Mouse (Mus musculus) adrenal gland, adult (tissue): ENCODE measurements at regions not wholly inside any gene's neighbourhood (a gene's known extent, or its start where the extent isn't known, plus 50 kb on each side); places are given as distances from the start of the nearest gene placed in this dataset.

Experiments
- DNase-seq, 2 experiments: peaks; one replicate each; pipeline ENCODE4 v3.0.0; 2022 to 2023; ENCODE audit warnings: low spot score in 1 of 2; ENCODE audit not compliant: inconsistent age in 2 of 2

DNA sequence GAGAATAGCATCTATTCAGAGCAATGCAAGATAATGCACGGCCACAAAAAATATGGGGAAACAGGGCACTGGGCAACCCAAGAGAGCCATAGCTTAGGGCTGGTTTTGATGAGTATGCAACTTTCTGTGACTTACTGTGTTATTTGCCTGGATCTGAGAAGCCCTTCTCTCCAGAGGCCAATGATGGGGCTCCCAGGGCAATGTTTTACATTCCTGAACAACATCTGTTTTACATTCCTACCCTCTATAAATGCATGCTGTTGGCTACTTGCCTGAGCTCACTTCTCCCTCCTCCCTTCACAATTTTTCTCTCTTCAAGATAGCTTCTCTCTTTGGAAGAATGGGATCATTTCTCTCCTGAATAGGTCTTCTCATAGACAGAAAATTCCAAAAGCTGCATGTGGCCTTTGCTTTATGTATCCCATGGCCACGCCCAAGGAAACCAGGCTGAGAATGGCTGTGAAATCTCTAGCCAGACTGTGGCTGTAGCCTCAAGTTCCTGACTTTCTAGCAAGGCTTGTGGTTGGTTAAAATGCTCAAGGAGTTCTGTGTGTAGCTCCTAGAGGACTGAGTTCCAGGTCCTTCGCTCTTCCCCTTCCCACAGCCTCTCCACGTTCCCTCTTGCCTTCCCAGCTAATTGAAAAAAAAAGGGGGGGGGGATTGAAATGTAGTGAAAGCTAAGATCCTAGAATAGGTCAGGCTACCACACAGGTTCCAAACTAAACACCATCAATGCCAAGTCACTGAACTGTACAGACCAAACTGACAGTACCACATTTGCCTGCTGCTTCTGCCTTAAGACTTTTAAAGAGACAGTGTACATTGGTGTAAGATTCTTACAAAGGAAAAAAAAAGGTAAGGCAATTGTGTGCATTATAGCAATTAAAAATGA is 312.7 kb upstream of the Auts2 start:
- no peak for DNase-seq

DNA sequence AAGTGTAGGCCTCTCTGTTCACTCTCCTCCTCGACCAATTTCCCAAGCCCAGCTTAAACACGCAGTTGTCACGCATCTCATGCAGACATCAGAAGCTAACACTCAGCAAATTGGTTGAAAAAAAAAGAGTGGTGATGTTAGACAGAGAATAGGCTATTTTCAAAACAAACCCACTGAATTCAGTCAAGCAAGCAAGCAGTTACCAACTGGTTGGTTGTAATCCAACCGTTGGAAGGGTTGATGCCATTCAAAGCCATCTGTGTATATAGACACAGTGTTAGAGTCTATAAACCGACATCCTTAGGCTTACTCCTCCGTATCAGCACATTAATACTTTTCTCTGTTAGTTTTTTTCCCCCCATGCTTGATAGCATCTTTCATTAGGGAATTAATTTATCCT is 307.6 kb upstream of the Auts2 start:
- no peak for DNase-seq

DNA sequence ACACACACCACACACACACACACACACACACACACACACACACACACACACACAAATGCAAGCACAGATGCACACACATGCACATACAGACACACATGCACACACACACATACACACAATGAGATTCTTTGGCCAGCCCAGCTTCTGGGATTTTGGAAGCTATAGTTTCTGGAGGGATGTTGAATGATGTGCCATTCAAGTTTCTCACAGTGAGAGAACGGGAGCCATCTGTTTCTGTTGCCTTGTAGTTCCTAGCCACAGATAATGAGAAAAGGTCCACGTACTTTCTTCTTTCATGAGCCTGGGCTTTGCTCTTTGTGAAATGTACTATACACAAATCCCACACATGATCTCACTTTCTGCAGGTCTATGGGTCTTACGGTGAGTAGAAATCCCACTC is 304.9 kb upstream of the Auts2 start:
- DNase-seq: no peak

DNA sequence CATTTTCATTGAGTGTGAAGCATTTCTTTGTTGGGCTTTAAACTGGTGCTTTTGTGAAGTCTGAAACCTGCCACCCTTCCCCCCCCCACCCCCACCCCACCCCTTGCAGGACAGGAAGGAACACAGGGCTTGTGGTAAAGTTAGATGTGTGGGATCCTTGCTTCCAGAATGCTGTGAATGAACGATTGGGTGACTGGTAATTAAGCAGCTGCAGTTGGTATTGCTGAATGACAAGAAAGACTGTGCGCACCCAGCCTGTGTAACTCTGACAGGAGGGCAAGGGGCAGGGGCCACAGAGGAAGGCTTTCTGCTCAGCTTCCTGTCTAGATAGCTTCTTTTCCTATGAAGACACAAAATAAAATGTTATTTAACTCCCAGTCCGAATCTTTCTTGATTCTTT is 300.1 kb upstream of the Auts2 start:
- no peak for DNase-seq

DNA sequence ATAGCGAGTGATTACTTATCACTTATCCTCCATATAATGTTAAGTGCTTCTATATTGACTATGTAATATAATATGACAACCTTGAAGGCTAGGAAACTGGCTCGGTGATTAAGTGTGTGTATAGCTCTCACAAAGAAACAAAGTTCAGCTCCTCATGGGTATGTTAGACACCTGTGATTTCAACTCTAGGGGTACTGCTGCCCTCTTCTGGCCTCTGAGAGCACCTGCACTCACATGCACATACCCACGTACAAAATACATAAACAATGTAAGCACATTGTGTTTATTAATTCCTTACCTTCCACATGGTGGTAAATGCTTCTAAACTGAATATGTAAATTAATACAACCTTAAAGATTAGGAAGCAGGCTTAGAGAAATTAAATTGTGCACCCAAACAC is 298.6 kb upstream of the Auts2 start:
- no peak for DNase-seq

DNA sequence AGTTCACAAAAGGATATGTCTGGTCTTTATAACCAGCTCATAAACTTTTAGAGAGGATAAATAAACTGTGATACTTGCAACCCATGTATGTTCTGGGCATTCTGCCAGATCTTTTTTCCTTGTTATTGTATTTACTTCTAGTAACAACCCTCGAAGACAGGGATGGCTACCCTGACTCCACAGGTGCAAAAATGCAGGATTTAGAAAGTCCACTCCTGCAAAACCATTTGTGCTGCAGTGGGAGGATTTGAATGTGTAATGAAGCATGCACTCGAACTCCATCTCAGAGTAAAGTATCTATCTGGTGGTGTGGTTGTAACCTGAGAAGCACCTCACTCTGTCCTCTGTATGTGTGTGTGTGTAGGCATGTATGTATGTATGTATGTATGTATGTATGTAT is 294.3 kb upstream of the Auts2 start:
- DNase-seq: no peak

DNA sequence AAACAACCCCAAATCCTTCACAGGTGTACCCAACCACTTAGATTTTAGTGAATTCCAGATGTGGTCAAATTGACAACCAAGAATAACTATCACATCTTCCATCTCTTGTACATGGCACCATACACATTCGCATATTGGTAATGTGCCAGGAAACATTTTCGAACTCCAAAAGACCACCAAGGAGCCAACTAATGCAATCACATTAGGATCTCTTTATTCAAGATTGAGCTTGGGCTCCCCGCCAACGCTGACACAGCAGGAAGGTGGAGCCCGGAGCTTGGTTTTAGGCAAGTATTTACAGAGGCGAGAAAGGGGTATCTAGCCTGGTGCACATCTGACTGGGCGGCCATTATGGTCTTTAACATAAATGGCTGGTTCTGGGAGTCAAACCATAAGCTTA is 285.8 kb upstream of the Auts2 start:
- DNase-seq: no peak

DNA sequence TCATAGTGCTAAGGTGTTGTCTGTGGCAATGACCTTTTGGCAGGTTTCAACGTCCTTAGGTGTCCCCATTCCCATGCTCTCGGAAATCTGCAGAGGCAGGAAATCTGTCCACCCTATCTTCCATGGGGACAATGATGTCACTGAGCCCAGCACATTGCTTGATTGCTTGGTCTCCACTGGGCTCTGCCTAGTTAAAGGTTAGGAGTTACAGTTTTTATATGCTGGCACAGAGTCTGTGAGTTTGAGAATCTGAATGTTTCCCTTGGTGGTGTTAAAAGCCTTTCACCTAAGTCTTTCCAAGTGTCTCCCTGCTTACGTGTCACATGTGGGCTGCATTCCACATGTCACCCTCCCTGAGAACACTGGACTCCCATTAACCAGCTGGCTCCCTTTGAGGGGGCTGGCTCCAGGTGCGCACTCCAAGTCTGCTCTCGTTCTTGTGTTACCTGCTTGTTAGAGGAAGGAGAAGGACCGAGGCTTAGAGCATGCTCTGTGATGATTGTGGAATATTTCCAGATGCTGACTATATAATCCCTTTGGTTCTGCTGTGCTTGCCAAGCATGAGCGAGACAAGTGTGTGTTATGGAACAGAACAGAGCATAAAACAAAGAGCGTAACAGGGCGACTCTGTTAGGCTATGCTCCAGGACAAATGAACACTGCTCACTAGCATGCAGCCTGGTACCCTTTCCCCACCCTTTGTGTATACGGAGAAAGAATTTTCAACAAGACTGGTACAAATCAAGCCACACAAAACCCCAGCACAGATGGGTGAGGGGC is 284.6 kb upstream of the Auts2 start:
- no peak for DNase-seq

DNA sequence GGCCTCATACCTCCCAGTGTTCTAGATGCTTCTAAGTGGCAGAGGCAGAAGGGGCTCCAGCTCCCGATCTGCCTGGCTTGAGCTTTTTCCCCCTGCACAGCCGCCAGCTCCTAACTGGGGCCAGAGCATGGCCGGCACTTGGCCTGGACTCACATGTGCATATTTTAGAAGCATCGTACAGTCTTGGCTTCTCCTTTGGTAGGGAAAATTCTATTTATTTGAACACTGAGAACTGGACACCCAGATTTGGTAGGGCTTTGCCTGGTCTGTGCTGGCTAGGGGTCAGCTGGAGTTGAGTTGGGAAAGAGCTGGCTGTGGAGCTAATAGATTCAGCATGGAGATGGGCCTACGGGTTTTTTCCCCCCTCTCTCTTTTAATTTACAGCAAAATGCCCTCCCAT is 282.9 kb upstream of the Auts2 start:
- no peak for DNase-seq

DNA sequence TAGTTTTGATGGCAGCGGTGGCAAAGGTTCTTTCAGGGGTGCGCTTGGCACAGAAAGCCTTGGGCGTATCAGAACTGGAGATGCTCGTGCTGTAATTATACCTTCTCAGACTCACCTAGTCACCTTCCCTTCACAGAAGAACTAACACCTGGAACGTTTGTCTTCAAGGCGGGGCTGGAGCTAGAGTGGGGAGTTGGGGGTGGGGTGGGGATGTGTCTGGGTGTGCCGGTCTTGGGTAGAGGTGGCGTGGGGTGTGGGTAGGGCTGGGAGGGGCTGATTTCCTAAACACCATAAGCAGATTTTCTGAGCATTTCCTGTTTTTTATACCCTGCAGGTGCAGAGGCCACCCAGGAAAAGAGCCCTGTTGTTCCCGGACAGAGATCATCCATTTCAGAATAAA is 274.5 kb upstream of the Auts2 start:
- no peak for DNase-seq

DNA sequence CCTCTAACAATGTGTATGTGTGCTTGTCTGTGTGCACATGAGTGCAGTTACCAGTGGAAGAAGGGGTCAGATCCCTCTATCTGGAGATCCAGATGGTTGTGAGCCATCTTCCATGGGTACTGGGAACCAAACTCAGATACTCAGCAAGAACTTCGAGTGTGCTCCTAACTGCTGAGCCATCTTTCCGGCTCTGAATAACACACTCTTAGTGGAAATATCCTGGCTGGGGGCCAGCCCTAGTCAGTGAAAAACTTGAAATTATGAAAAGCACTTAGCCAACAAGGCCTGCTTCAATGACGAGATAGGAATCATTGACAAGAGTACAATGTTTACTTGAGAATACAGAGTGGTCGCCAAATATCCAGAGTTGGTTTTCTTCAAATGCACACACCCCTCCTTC is 266.0 kb upstream of the Auts2 start:
- DNase-seq: peak in 1 of 2 experiments; percentile 69

DNA sequence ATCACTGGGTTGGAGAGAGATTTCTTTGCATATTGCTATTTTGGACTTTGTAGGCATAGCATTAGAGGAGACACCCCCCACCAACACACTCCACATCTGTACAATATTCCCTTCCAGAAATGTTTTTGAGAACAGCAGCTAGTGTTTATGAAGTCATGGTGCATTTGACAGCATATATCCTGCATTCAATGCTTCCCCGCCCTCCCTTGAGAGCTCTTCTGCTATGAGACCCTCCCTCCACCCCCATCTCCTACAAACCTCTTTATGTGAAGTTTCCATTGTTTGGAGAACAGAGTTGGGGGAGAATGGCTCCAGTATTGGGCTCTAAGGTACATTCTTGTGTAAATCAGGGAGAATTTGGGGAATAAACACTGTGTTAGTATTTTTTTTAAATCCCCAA is 252.9 kb upstream of the Auts2 start:
- no peak for DNase-seq

DNA sequence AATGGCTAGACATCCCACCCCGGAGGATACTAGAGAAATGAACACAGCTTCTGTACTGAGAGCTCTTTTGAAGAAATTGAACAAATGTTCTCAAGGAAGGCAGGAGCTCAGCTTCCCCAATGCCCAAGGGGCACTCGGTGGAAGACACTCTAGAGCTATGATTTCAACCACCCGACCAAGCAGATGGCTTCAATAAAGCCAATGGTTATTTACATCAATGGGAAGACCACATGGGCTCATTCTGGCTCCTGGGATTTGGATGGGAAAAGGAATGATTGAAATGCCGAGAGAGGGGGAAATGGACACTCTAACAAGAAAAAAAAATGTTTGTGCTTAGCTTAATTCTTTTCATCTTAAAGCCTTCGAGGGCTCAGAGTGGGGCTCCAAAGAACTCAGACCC is 249.3 kb upstream of the Auts2 start:
- no peak for DNase-seq

DNA sequence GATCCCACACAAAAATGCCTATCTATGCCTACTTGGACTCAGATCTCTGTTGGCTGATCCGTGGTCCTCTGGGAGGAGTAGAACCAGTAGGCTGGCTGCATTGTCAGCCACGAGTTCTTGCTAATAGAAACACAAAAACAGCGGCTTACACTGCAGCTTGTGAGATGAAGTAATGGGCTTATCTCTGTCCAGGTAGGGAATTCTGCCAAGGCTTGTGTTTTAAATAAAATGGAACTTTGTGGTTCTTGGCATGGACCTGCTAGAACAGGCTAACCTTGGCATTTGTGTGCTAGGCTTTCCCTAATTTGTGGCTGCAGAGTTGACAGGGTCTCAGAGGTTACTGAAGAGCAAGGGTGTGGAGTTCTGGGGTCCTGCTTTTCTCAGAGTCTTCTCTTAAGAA is 242.1 kb upstream of the Auts2 start:
- peak; percentile 69 to 88 for DNase-seq

DNA sequence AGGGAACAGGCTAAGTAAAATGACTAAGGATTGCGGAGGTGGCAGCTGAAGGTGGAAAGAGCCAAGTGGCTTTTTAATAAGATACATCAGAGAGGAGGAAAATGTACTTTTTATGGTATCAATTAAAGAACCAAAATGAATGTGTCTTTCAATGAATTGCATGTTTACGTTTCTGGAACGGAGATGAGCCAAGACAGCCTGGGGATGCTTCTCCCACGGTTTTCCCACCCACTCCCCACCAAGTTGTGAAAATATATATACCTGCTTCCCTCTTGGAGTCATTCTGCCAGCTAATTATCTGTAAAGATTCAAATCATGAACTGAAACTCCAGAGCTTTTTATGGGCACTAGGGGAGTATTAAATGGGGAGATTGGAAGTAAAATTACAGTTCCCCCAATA is 241.6 kb upstream of the Auts2 start:
- DNase-seq: no peak

DNA sequence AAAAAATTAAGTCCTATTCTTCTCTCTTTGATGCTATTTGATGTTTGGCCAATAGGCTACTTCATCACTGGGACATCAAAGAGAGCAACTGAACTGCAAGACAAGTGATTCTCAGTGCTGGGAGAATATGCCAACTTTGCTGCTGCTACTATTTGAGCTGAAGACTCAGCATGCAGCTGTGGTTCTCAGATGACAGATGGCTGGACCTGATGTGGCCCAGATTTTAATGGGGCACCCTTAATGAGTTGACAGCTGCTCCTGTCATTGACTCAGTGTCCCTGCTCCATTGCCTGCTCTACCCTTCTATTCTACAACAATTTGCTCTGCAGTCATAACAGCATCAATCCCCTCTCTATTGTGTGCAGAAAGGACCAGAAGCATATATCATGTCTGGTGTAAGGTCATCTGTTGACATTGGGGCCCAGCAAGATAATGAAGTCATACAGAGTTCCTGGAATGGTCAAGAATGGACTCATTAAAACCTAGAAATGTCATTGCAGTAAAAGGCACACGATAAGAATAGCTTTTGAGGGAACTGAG is 231.1 kb upstream of the Auts2 start:
- peak; percentile 44 to 91 for DNase-seq

DNA sequence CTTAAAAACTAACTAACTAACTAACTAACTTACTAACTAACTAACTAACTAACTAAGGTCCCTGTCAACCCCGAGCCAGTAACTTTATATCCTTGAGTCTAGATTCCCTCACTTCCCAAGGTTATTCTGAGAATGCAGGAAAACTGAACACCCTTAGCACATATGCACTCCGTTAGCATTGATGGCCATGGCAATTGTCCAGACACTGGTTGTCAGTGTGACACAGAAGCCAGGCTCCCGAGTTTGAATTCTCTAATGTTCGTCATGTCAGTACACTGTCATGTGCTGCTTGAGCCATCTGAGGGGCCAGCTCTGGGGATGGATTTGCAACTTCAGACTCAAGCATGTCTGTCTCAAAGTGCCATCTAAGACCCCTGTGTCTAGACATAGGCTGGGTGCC is 217.3 kb upstream of the Auts2 start:
- DNase-seq: peak; percentile 22 to 70

DNA sequence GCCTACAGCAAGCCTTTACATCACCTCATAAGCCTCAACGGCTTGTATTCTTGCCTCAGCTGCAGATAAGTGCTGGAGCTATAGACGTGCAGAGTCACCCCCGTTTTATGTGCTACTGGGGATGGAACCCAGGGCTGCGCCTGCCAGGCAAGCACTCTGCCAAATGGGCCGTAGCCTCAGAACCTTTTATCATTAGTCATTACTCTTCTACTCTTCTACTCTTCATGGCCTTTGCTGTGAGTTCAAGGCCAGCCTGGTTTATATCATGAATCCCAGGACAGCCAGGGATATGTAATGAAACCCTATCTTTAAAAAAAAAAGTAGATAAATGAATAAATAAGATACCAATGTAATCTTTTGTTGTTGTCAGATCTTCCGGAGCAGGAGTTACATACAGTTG is 216.6 kb upstream of the Auts2 start:
- peak; percentile 38 to 74 for DNase-seq

DNA sequence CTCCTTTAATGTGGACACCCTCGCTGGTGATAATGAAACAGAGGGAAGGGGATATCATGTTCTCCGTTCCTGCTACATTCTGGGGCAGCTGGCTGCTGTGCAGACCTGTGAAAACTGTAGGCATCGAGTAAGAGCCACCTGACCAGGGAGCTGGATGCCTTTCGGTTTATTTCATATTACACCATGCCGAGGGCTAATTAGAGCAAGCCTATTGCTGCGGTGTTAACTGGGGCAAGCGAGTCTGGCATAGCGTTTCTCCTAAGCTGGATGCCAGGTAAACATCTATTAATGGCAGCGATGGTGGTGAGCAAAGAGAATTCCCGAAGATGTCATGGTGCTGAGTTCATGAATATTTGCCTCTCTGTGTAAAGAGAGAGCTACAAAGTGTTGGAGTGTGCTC is 215.8 kb upstream of the Auts2 start:
- DNase-seq: no peak

DNA sequence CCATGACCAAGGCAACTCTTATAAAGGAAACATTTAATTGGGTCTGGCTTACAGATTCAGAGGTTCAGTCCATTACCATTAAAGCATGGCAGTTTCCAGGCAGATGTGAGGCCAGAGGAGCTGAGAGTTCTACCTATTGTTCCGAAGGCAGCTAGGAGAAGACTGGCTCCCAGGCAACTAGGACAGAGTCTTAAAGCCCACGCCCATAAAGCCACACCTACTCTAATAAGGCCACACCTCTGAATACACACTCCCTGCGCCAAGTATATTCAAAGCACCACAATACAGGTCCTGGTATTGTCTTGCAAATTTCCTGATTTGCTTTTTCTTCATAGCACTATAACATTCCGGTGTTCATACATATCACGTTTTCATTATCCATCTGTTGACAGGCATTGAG is 194.8 kb upstream of the Auts2 start:
- DNase-seq: no peak

DNA sequence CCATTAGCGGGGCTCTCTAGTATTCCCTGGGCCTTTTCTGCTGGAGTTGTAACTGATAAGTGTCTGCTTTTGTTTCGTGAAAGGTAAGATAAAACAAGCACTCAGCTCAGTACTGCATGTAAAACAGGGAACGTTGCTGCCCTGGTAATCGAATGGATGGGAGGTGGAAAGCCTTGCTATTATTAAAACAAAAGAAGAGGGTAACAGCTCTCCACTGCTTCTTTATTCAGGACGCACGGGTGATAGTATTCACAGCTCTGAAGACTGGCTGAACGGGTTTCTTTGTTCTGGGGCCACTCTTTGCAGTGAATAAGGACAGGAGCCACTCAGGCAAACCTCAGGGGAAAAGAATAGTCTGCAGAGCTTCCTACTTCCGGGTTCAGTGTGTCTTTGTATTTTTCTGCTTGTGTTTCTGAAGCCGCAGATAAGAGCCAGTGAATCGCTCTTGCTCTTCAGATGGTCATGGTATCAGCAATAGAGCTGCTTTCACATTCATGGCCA is 185.6 kb upstream of the Auts2 start:
- DNase-seq: no peak

DNA sequence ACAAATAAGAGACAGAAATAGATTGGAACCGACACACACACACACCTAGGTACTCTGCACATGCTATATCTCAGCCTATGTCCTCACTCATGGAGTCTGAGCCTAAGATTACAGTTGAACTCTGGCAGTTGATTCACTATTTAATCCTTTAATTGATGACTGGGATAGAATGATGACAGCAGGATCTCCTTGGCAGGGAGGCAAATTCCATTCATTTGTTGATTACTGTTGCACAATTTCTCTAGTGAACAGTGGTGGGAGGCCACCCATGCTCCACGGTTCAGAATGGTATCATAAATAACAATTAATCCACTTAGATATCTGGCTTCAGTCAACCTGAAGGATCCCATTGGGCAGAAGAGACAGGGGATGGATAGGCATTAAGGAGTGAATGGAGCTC is 181.3 kb upstream of the Auts2 start:
- peak in 1 of 2 experiments; percentile 45 for DNase-seq
